ENCODE assay signal across 8 mouse cellular contexts in genomic region chr17:48041351-48042287, GRCm38 (mm10). TPM values are rescaled to one million over a fixed set of nuclear protein-coding genes. Genes with fewer than 3 reads are reported as not detected.
DNase-seq lines count a peak whose midpoint lies in the region; ATAC-seq and TF ChIP-seq lines count a peak whose summit lies in the region.

No protein-coding gene starts in this region.

- TF ChIP-seq EP300 in lung, postnatal 0 days (IDR thresholded peaks at IDR 0.05) = 0 out of 2 replicates have a peak, but pooled peaks have one; percentile 22

- peak; percentile 80 for DNase-seq in CD4-positive, CD25-positive, alpha-beta regulatory T cell, adult 2 months (ENCODE audit: low read depth, low spot score)
- DNase-seq in adrenal gland, adult 2 months = peak; percentile 76
- DNase-seq in forebrain, embryonic 11.5 days (ENCODE audit: low spot score) = peak; percentile 79
- peak; percentile 52 for DNase-seq in heart, postnatal 4 days
- peak; percentile 22 to 51 for DNase-seq in layer of hippocampus, adult 18-20 months (ENCODE audit: low spot score in 2 of 2)
- DNase-seq in lung, postnatal 0 days (ENCODE audit: low spot score) = peak; percentile 81
- peak; percentile 84 for DNase-seq in retina, postnatal 1 day
- peak; percentile 38 to 56 for DNase-seq in urinary bladder, postnatal 36 days (ENCODE audit: low spot score in 2 of 2)

- peak overlapping the region; percentile 13; the same call in 1 of the 2 replicates for H3K4me3 ChIP-seq in forebrain, embryonic 11.5 days (ENCODE audit: low read depth, low read length)
- H3K4me3 ChIP-seq in lung, postnatal 0 days (ENCODE audit: low read depth, low read length) = no peak overlapping the region

- peaks cover 2% of the 10 kb centered on the region; the same call in 1 of the 2 replicates for H3K27me3 ChIP-seq in forebrain, embryonic 11.5 days (ENCODE audit: control insufficient read depth, insufficient read depth, low read length)
- no peaks in the 10 kb centered on the region for H3K27me3 ChIP-seq in lung, postnatal 0 days (replicated peaks; ENCODE audit: insufficient read depth, low read length)

- ATAC-seq in forebrain, embryonic 11.5 days (replicated peaks; ENCODE audit: low FRiP score) = peak; percentile 69
- ATAC-seq in lung, postnatal 0 days = peak; percentile 66

- H3K4me2 ChIP-seq in forebrain, embryonic 11.5 days (ENCODE audit: low read depth, low read length, severe bottlenecking) = peak overlapping the region; percentile 32
- peak overlapping the region; percentile 45 for H3K4me2 ChIP-seq in lung, postnatal 0 days (replicated peaks; ENCODE audit: low read depth, low read length)

- TF ChIP-seq CTCF in lung, postnatal 0 days (IDR thresholded peaks at IDR 0.05) = no peak

- no peaks in the 10 kb centered on the region for H3K36me3 ChIP-seq in forebrain, embryonic 11.5 days (ENCODE audit: control insufficient read depth, insufficient read depth, low read length)
- H3K36me3 ChIP-seq in lung, postnatal 0 days (ENCODE audit: insufficient read depth, low read length) = no peaks in the 10 kb centered on the region

- H3K9me3 ChIP-seq in forebrain, embryonic 11.5 days (ENCODE audit: control insufficient read depth, low read length) = no peaks in the 10 kb centered on the region
- no peaks in the 10 kb centered on the region for H3K9me3 ChIP-seq in lung, postnatal 0 days (ENCODE audit: low read length)

- H3K9ac ChIP-seq in forebrain, embryonic 11.5 days (ENCODE audit: low read length) = peak overlapping the region; percentile 37; the same call in 1 of the 2 replicates
- peak overlapping the region; percentile 29 for H3K9ac ChIP-seq in lung, postnatal 0 days (replicated peaks; ENCODE audit: low read depth)

- peaks cover 13% of the 10 kb centered on the region for H3K4me1 ChIP-seq in forebrain, embryonic 11.5 days (replicated peaks; ENCODE audit: control insufficient read depth, insufficient read depth, low read length)
- H3K4me1 ChIP-seq in lung, postnatal 0 days (ENCODE audit: insufficient read depth, low read depth, low read length) = peaks cover 5% of the 10 kb centered on the region; the same call in 1 of the 2 replicates

- 2% methylated on average over 29 of the region's 29 CpGs for WGBS in forebrain, embryonic 11.5 days
- WGBS in lung, postnatal 0 days = 12% methylated on average over 29 of the region's 29 CpGs

- peak overlapping the region; percentile 60 for H3K27ac ChIP-seq in forebrain, embryonic 11.5 days (ENCODE audit: low read depth, low read length)
- peak overlapping the region; percentile 66 for H3K27ac ChIP-seq in lung, postnatal 0 days (ENCODE audit: low read length)

RNA-seq across cellular contexts. Expression of gene 1700122O11Rik, which starts 3.5 kb away (rescaled TPM):
- total RNA-seq in adrenal gland, adult 2 months (2021) = not detected
- polyA plus RNA-seq in adrenal gland, adult 2 months (2012; rRNA removed) = not detected in 2 replicates
- polyA plus RNA-seq in forebrain, embryonic 11.5 days (2014; fragmentation: Nextera tagmentation; extraction: Ambion mirVana) = not detected in 2 replicates
- not detected for total RNA-seq in heart, postnatal 4 days (2021)
- total RNA-seq in layer of hippocampus, adult 18-20 months (2021) = not detected
- not detected in 2 replicates for polyA plus RNA-seq in lung, postnatal 0 days (2015; fragmentation: Nextera tagmentation; extraction: Ambion mirVana)

RNA-seq across cellular contexts. Expression of gene 1700067P10Rik, which starts 47.5 kb away (rescaled TPM):
- not detected for total RNA-seq in adrenal gland, adult 2 months (2021)
- polyA plus RNA-seq in adrenal gland, adult 2 months (2012; rRNA removed) = not detected in 2 replicates
- polyA plus RNA-seq in forebrain, embryonic 11.5 days (2014; fragmentation: Nextera tagmentation; extraction: Ambion mirVana) = not detected in 2 replicates
- not detected for total RNA-seq in heart, postnatal 4 days (2021)
- not detected for total RNA-seq in layer of hippocampus, adult 18-20 months (2021)
- polyA plus RNA-seq in lung, postnatal 0 days (2015; fragmentation: Nextera tagmentation; extraction: Ambion mirVana) = not detected in 2 replicates
